Mouse (Mus musculus) CH12.LX (cell line): ENCODE data around the gene Ankrd22. TPM values are rescaled to one million over a fixed set of nuclear protein-coding genes. Genes with fewer than 3 reads are reported as not detected.

Experiments used
- DNase-seq: peaks from one replicate; pipeline ENCODE4 v3.0.0-alpha.2; 2013; ENCODE audit errors: extremely low read depth
- H3K27ac ChIP-seq: 2 replicates; pipeline ENCODE4 v1.5.1; 2012; ENCODE audit warnings: low read depth, mild to moderate bottlenecking, control low read depth, moderate library complexity; ENCODE audit not compliant: insufficient read depth
- H3K27me3 ChIP-seq: replicated peaks from 2 replicates; pipeline ENCODE3; 2012; ENCODE audit warnings: inconsistent platforms
- H3K36me3 ChIP-seq, 2 experiments: replicated peaks in 1 of 2; 2 replicates each; pipeline versions ENCODE3 to v1.6.1; 2012; ENCODE audit warnings: inconsistent platforms in 1 of 2, low read length in 1 of 2, mild to moderate bottlenecking in 1 of 2, mixed read lengths in 1 of 2, moderate library complexity in 1 of 2; ENCODE audit not compliant: control insufficient read depth in 1 of 2, insufficient read depth in 1 of 2
- H3K4me1 ChIP-seq, 2 experiments: 2 replicates each; pipeline ENCODE4 v1.6.1; 2012; ENCODE audit warnings: inconsistent platforms in 1 of 2, moderate library complexity in 1 of 2; ENCODE audit not compliant: insufficient read depth in 2 of 2, control insufficient read depth in 1 of 2
- H3K4me2 ChIP-seq: 2 replicates; pipeline ENCODE4 v1.6.1; 2012; ENCODE audit warnings: low read depth, mild to moderate bottlenecking, control low read depth; ENCODE audit not compliant: poor library complexity, insufficient read depth, severe bottlenecking
- H3K4me3 ChIP-seq, 3 experiments: fragments of 150-350 bp in 1 of 3; sonication (generic) in 1 of 3; replicated peaks in 1 of 3; 2 replicates each; pipeline versions ENCODE3 to v1.5.1; 2011 to 2012; ENCODE audit warnings: low read depth in 2 of 3, low read length in 2 of 3, mild to moderate bottlenecking in 2 of 3, moderate library complexity in 2 of 3, control low read depth in 1 of 3, improper control_type of control experiment in 1 of 3, inconsistent platforms in 1 of 3, mixed read lengths in 1 of 3; ENCODE audit not compliant: poor library complexity in 1 of 3
- H3K79me2 ChIP-seq: replicated peaks from 2 replicates; pipeline ENCODE4 v1.6.1; 2012; ENCODE audit warnings: mild to moderate bottlenecking, moderate library complexity; ENCODE audit not compliant: control insufficient read depth, poor library complexity, insufficient read depth, severe bottlenecking; ENCODE audit errors: extremely low read depth
- H3K9ac ChIP-seq: 2 replicates; pipeline ENCODE4 v1.6.1; 2012; ENCODE audit warnings: low read depth, mild to moderate bottlenecking, control low read depth, moderate library complexity; ENCODE audit not compliant: insufficient read depth
- H3K9me3 ChIP-seq: replicated peaks from 2 replicates; pipeline ENCODE3; 2012; ENCODE audit warnings: low read length, inconsistent platforms, mixed read lengths
- BHLHE40 ChIP-seq: IDR thresholded peaks from 2 replicates; pipeline ENCODE4 v1.6.1; 2011; ENCODE audit warnings: mild to moderate bottlenecking, low read depth, low read length, improper control_type of control experiment
- CHD1 ChIP-seq: IDR thresholded peaks from 2 replicates; pipeline ENCODE4 v1.6.1; 2012; ENCODE audit warnings: low read depth, low read length, improper control_type of control experiment, inconsistent platforms
- CHD2 ChIP-seq: IDR thresholded peaks from 2 replicates; pipeline ENCODE4 v1.6.1; 2011; ENCODE audit warnings: low read length, improper control_type of control experiment
- CTCF ChIP-seq, 2 experiments: IDR thresholded peaks in 1 of 2; conservative IDR thresholded peaks in 1 of 2; 2 replicates each; pipeline ENCODE4 v1.5.1; 2011 to 2012; ENCODE audit warnings: low read depth in 2 of 2, low read length in 2 of 2, improper control_type of control experiment in 1 of 2, inconsistent platforms in 1 of 2, mild to moderate bottlenecking in 1 of 2, moderate library complexity in 1 of 2
- E2F4 ChIP-seq: IDR thresholded peaks from 2 replicates; pipeline ENCODE4 v1.6.1; 2011; ENCODE audit warnings: low read depth, low read length, improper control_type of control experiment; ENCODE audit not compliant: insufficient replicate concordance
- ELF1 ChIP-seq: IDR thresholded peaks from 2 replicates; pipeline ENCODE4 v1.6.1; 2014; ENCODE audit warnings: low read depth, mild to moderate bottlenecking, inconsistent platforms, low read length, improper control_type of control experiment
- EP300 ChIP-seq: IDR thresholded peaks from 2 replicates; pipeline ENCODE4 v1.6.1; 2011; ENCODE audit warnings: low read length, improper control_type of control experiment
- ETS1 ChIP-seq: conservative IDR thresholded peaks from 2 replicates; pipeline ENCODE4 v1.6.1; 2012; ENCODE audit warnings: low read depth, mild to moderate bottlenecking, inconsistent platforms, low read length, improper control_type of control experiment, moderate library complexity
- HCFC1 ChIP-seq: IDR thresholded peaks from 2 replicates; pipeline ENCODE4 v1.6.1; 2012; ENCODE audit warnings: low read depth, mild to moderate bottlenecking, inconsistent platforms, low read length, improper control_type of control experiment
- IRF4 ChIP-seq: IDR thresholded peaks from 2 replicates; pipeline ENCODE4 v1.6.1; 2014; ENCODE audit warnings: low read depth, mild to moderate bottlenecking, inconsistent platforms, low read length, improper control_type of control experiment
- JUN ChIP-seq: IDR thresholded peaks from 2 replicates; pipeline ENCODE4 v1.6.1; 2011; ENCODE audit warnings: low read depth, mild to moderate bottlenecking, low read length, improper control_type of control experiment, moderate library complexity; ENCODE audit not compliant: insufficient read depth
- KAT2A ChIP-seq: IDR thresholded peaks from 2 replicates; pipeline ENCODE4 v1.6.1; 2012; ENCODE audit warnings: low read length, improper control_type of control experiment, inconsistent platforms; ENCODE audit not compliant: insufficient replicate concordance
- MAFK ChIP-seq: IDR thresholded peaks from 2 replicates; pipeline ENCODE4 v1.6.1; 2011; ENCODE audit warnings: low read length, improper control_type of control experiment; ENCODE audit not compliant: insufficient replicate concordance
- MAX ChIP-seq: IDR thresholded peaks from 2 replicates; pipeline ENCODE4 v1.6.1; 2011; ENCODE audit warnings: low read length, improper control_type of control experiment
- MAZ ChIP-seq: IDR thresholded peaks from 2 replicates; pipeline ENCODE4 v1.6.1; 2012; ENCODE audit warnings: low read depth, mild to moderate bottlenecking, inconsistent platforms, low read length, improper control_type of control experiment, moderate library complexity
- MEF2A ChIP-seq: IDR thresholded peaks from 2 replicates; pipeline ENCODE4 v1.6.1; 2014; ENCODE audit warnings: low read depth, mild to moderate bottlenecking, inconsistent platforms, low read length, improper control_type of control experiment, borderline replicate concordance
- MXI1 ChIP-seq: IDR thresholded peaks from 2 replicates; pipeline ENCODE4 v1.6.1; 2011; ENCODE audit warnings: mild to moderate bottlenecking, low read depth, low read length, improper control_type of control experiment
- MYC ChIP-seq: IDR thresholded peaks from 2 replicates; pipeline ENCODE4 v1.6.1; 2011; ENCODE audit warnings: low read depth, mild to moderate bottlenecking, improper control_type of control experiment, low read length
- POLR2A ChIP-seq: IDR thresholded peaks from 2 replicates; pipeline ENCODE4 v1.6.1; 2011; ENCODE audit warnings: low read depth, mild to moderate bottlenecking, improper control_type of control experiment, low read length
- POLR2AphosphoS2 ChIP-seq: IDR thresholded peaks from 2 replicates; pipeline ENCODE4 v1.6.1; 2011; ENCODE audit warnings: low read depth, low read length, improper control_type of control experiment
- RCOR1 ChIP-seq: conservative IDR thresholded peaks from 2 replicates; pipeline ENCODE4 v1.6.1; 2012; ENCODE audit warnings: low read depth, mild to moderate bottlenecking, inconsistent platforms, low read length, improper control_type of control experiment
- SMC3 ChIP-seq: IDR thresholded peaks from 2 replicates; pipeline ENCODE4 v1.6.1; 2011; ENCODE audit warnings: low read depth, low read length, improper control_type of control experiment
- TBP ChIP-seq: conservative IDR thresholded peaks from 2 replicates; pipeline ENCODE4 v1.6.1; 2011; ENCODE audit warnings: low read depth, low read length, improper control_type of control experiment
- TCF12 ChIP-seq: IDR thresholded peaks from 2 replicates; pipeline ENCODE4 v1.6.1; 2014; ENCODE audit warnings: low read depth, mild to moderate bottlenecking, inconsistent platforms, low read length, improper control_type of control experiment
- UBTF ChIP-seq: IDR thresholded peaks from 2 replicates; pipeline ENCODE4 v1.6.1; 2012; ENCODE audit warnings: low read depth, mild to moderate bottlenecking, inconsistent platforms, low read length, improper control_type of control experiment, moderate library complexity
- USF2 ChIP-seq: conservative IDR thresholded peaks from 2 replicates; pipeline ENCODE4 v1.6.1; 2011; ENCODE audit warnings: low read depth, low read length, improper control_type of control experiment
- ZNF384 ChIP-seq: IDR thresholded peaks from 2 replicates; pipeline ENCODE4 v1.6.1; 2012; ENCODE audit warnings: low read depth, low read length, improper control_type of control experiment, inconsistent platforms
- dilution Hi-C: fragments of 300-500 bp; cut with MboI; formaldehyde crosslinking; loops from 2 replicates; pipeline ENCODE4 v1.14.3; 2020; ENCODE audit warnings: low sequenced_read_pairs; ENCODE audit not compliant: extremely low pct_unique_long_range_greater_than_20kb, extremely low pct_ligation_motif_present
- in situ Hi-C: fragments of 300-500 bp; cut with MboI; formaldehyde crosslinking; loops from 3 replicates; pipeline ENCODE4 v1.14.3; 2019; ENCODE audit warnings: low sequenced_read_pairs, low pct_ligation_motif_present, low pct_unique_long_range_greater_than_20kb, mixed read lengths
- polyA plus RNA-seq: library from polyadenylated mRNA; unstranded; fragments of >175 nt; gene quantifications from 2 replicates; pipeline ENCODE4 v1.2.1, GENCODE M21; 2012; ENCODE audit warnings: low read depth; ENCODE audit not compliant: insufficient read length
- total RNA-seq, 2 experiments: library from RNA; depleted of rRNA; stranded (reverse); fragments of 300-350 nt in 1 of 2; fragments of >200 nt in 1 of 2; gene quantifications; 2 replicates each; pipeline ENCODE4 v1.2.3; 2012 to 2014

The Ankrd22 gene
- total and polyA plus RNA-seq, 3 experiments, result not detected

DNA sequence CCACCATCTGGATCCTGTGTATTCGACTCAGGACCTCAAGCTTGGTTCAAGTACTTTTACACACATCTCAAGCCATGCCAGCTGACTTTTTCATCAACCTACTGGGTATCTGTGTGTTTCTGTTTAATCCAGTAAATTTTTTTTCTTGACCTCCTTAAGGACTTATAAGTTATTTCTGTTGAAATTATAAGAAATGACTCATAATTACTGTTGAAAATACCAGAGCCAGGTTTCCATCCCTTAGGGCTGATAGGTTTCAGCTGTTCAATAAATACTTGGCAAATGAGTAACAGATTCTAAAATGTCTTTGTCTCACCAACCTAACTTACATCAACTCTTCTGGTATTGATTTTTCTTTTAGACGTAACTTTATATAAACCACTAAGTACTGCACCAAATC lies 29.2 kb upstream of the Ankrd22 start:
- Histone ChIP-seq H3K36me3 (peaks cover 0 to 7% of the 10 kb centered on the region in 2 experiments), H3K4me2 (peak overlapping the region; percentile 79), H3K27me3 (no peaks in the 10 kb centered on the region), H3K9ac (peak overlapping the region; percentile 78; the same call in 1 of the 2 replicates), H3K27ac (peak overlapping the region; percentile 57; the same call in 1 of the 2 replicates), H3K9me3 (no peaks in the 10 kb centered on the region), H3K4me3 (peak overlapping the region in 2 of 3 experiments; percentile 28 to 36), H3K79me2 (peaks cover 63% of the 10 kb centered on the region), H3K4me1 (peaks cover 13 to 65% of the 10 kb centered on the region in 2 experiments)
- DNase-seq, result no peak
- TF ChIP-seq HCFC1 (no peak), BHLHE40 (no peak), ELF1 (no peak), UBTF (no peak), CHD2 (no peak), USF2 (no peak), TBP (no peak), IRF4 (no peak), SMC3 (no peak), MAZ (no peak), POLR2AphosphoS2 (no peak), MAX (no peak), MXI1 (no peak), ZNF384 (no peak), E2F4 (no peak), MAFK (no peak), KAT2A (no peak), ETS1 (no peak)
- in situ Hi-C loops, result no loop called here
- dilution Hi-C loops, result no loop called here

DNA sequence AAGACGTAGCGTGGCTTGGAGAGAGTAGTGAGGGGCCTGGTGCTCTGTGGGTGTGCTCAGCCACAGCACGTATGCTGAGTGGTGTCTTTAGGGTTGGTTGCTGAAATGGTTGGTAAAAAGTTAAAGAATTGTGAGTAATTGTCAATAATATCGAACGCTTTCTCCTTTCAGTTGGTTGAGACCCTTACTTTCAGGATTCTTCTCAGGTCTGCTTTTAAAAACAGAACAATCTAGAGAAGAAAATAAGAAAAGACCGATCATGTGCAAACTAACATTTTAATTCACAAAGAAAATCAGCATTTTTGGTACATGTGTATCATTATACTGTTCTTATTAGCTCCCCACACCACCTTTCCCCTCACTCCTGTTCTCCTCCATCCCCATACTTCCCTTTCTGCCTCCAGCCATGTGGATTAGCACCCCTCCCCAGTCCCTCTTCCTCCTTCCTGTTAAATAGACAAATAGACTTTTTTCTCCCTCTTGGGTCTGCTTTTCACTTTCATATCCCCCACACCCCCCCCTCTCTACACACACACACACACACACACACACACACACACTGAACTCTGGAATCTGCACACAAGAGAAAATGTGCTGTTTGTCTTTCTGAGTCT lies 28.4 kb upstream of the Ankrd22 start:
- no peaks in the 10 kb centered on the region for H3K27me3 ChIP-seq
- H3K4me3 ChIP-seq, result peak overlapping the region; percentile 89 to 99 (median 97)
- TF ChIP-seq CHD1 (peak; percentile 63), ETS1 (peak; percentile 73), IRF4 (peak; percentile 98), MXI1 (peak; percentile 70; the same call in 1 of the 2 replicates), RCOR1 (no peak), MAZ (peak; percentile 32; the same call in 1 of the 2 replicates), EP300 (peak; percentile 43), MAFK (peak; percentile 9; the same call in 1 of the 2 replicates), CTCF (conservative IDR thresholded peaks at IDR 0.05 in 1 of 2, IDR thresholded peaks at IDR 0.05 in 1 of 2; ENCODE audit: low read depth in 2 of 2, low read length in 2 of 2) (no peak), MEF2A (peak; percentile 45; the same call in 1 of the 2 replicates), HCFC1 (peak; percentile 30; the same call in 1 of the 2 replicates), BHLHE40 (peak; percentile 53), JUN (no peak), E2F4 (no peak), TBP (peak; percentile 54; the same call in 1 of the 2 replicates), USF2 (no peak), TCF12 (peak; percentile 43; the same call in 1 of the 2 replicates), UBTF (no peak), POLR2A (0 out of 2 replicates have a peak, but pooled peaks have one; percentile 22), MAX (peak; percentile 50), ELF1 (peak; percentile 72), ZNF384 (peak; percentile 88), MYC (peak; percentile 88)
- in situ Hi-C loops (no loop called here), dilution Hi-C loops (no loop called here)
- peak overlapping the region; percentile 79 for H3K4me2 ChIP-seq
- no peaks in the 10 kb centered on the region for H3K9me3 ChIP-seq
- peaks cover 60% of the 10 kb centered on the region for H3K79me2 ChIP-seq
- peaks cover 0 to 7% of the 10 kb centered on the region in 2 experiments for H3K36me3 ChIP-seq
- DNase-seq, result peak; percentile 67
- peaks cover 13 to 57% of the 10 kb centered on the region in 2 experiments for H3K4me1 ChIP-seq
- peak overlapping the region; percentile 78 for H3K9ac ChIP-seq
- peak overlapping the region; percentile 73 for H3K27ac ChIP-seq
